ENCODE assay signal across 8 mouse cellular contexts in genomic region chr7:130631553-130632378, GRCm38 (mm10). TPM values are rescaled to one million over a fixed set of nuclear protein-coding genes. Genes with fewer than 3 reads are reported as not detected.
A peak's percentile ranks its signal among the peaks of the same experiment; 100 is the strongest.
DNase-seq lines count a peak whose midpoint lies in the region; ATAC-seq lines count a peak whose summit lies in the region.

No protein-coding gene starts in this region.

- DNase-seq in gastrocnemius, postnatal 10 days, result peak; percentile 67
- no peak for DNase-seq in gastrocnemius, postnatal 36 days
- peak; percentile 82 for DNase-seq in CD4-positive helper T cell, adult 2 months (ENCODE audit: low read depth, low spot score)
- DNase-seq in adrenal gland, postnatal 25 days, result peak; percentile 60
- peak; percentile 55 for DNase-seq in lung, postnatal 10 days
- DNase-seq in thymus, postnatal 14 days, result peak; percentile 80
- no peak for DNase-seq in cerebellum, adult 9-10 months

- ATAC-seq in hematopoietic stem cell, adult 5-6 weeks (replicated peaks in 1 of 2; ENCODE audit: insufficient read depth in 1 of 2, low FRiP score in 2 of 2, low TSS enrichment in 1 of 2, low read depth in 1 of 2, poor library complexity in 2 of 2, severe bottlenecking in 2 of 2), result peak; percentile 66 to 74

- intact Hi-C loops in gastrocnemius, postnatal 36 days (cut with DNase I), result no loop called here

RNA-seq across cellular contexts. Expression of gene Tacc2, which starts 54.5 kb away (rescaled TPM):
- total RNA-seq in gastrocnemius, postnatal 10 days (2021), result 100 to 1,000 TPM; 187 to 199 TPM
- 100 to 1,000 TPM; 495 to 686 TPM for total RNA-seq in gastrocnemius, postnatal 36 days (2021)
- total RNA-seq in adrenal gland, postnatal 25 days (2021), result 40.0 and 46.6 TPM in 2 replicates
- total RNA-seq in hematopoietic stem cell, adult 5-6 weeks (2017), result 2.0 and 6.9 TPM in 2 replicates

RNA-seq across cellular contexts. Expression of gene Nsmce4a, which starts 58.8 kb away (rescaled TPM):
- 10 to 100 TPM; 36.7 to 39.1 TPM for total RNA-seq in gastrocnemius, postnatal 10 days (2021)
- total RNA-seq in gastrocnemius, postnatal 36 days (2021), result 10 to 100 TPM; 24.8 to 27.0 TPM
- total RNA-seq in adrenal gland, postnatal 25 days (2021), result 61.8 and 91.4 TPM in 2 replicates
- 168 and 190 TPM in 2 replicates for total RNA-seq in hematopoietic stem cell, adult 5-6 weeks (2017)

Comparison
In these comparisons a context has a peak if more than half of its experiments do, and no peak if none do; other contexts are left out.
1. DNase-seq: peak in gastrocnemius, postnatal 10 days (single experiment), CD4-positive helper T cell, adult 2 months (single experiment), adrenal gland, postnatal 25 days (single experiment), lung, postnatal 10 days (single experiment) and thymus, postnatal 14 days (single experiment); none in gastrocnemius, postnatal 36 days (0 of 2) and cerebellum, adult 9-10 months (single experiment).